Mouse (Mus musculus): ENCODE results near the gene Trh. TPM values are rescaled to one million over a fixed set of nuclear protein-coding genes. Genes with fewer than 3 reads are reported as not detected.

Trh gene
- 1.8 and 2.8 TPM in 2 replicates for polyA plus RNA-seq (2015; fragmentation: Nextera tagmentation; extraction: Ambion mirVana)

DNA sequence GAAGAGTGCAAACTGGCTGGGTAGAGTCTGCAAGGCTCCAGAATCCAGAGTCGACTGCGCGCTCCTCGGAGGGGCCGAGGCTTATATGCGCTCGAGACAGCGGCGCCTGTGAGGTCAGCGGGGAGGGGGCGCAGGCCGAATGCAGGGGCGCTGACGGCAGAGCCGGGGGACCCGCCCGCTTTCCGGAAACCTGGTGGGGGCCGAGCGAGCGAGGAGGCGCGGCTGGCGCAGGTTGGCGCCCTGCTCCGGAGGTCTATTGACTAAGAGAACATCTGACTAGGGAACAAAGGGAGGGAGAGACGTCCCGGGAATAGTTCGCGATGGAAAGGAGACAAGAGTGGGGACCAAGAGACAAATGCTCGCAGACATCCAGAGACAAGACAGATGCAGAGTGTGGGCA, at the start of gene Trh:
Gene Trh, minus strand, starts transcription at position 60 of the 400 bp plus-strand sequence.
- Histone ChIP-seq H3K4me1 (replicated peaks) (peaks cover 5% of the 10 kb centered on the region; the same call in 1 of the 2 replicates), H3K9ac (peak within 1 kb of the TSS; percentile 63), H3K27me3 (peaks cover 42% of the 10 kb centered on the region), H3K4me3 (peak within 1 kb of the TSS; percentile 40), H3K36me3 (no peaks in the 10 kb centered on the region), H3K4me2 (peak within 1 kb of the TSS; percentile 67), H3K9me3 (no peaks in the 10 kb centered on the region), H3K27ac (no peak within 1 kb of the TSS)
- WGBS: under 1% methylated on average over 31 of the region's 31 CpGs
- ATAC-seq (ENCODE audit: low FRiP score): no peak

DNA sequence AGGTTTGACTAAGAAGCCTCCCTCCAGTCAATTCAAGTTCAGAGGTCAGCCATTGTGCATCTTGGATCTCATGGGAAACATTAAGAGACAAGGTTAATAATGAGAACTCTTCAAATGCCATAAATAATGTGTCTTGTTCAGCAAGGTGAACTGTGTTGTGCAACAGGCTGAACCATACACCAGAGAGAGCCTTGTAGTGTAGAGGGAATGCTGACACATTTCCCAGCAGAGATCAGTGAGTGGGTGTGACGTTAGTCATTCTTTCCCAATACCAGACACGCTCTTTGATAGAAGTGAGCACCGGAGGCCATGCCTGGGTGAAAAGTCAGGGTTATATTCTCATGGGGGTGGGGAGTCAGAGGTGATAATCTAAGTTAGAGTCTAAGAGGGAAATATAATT, 46.4 kb upstream of the Trh start:
- no peaks in the 10 kb centered on the region for H3K36me3 ChIP-seq
- H3K4me2 ChIP-seq: no peak overlapping the region
- no peak for ATAC-seq (ENCODE audit: low FRiP score)
- no peaks in the 10 kb centered on the region for H3K9me3 ChIP-seq
- no peak overlapping the region for H3K9ac ChIP-seq
- H3K4me3 ChIP-seq: no peak overlapping the region
- H3K27ac ChIP-seq: no peak overlapping the region
- WGBS: 81% methylated on average over 3 of the region's 3 CpGs
- H3K4me1 ChIP-seq (replicated peaks): no peaks in the 10 kb centered on the region
- H3K27me3 ChIP-seq: no peaks in the 10 kb centered on the region

DNA sequence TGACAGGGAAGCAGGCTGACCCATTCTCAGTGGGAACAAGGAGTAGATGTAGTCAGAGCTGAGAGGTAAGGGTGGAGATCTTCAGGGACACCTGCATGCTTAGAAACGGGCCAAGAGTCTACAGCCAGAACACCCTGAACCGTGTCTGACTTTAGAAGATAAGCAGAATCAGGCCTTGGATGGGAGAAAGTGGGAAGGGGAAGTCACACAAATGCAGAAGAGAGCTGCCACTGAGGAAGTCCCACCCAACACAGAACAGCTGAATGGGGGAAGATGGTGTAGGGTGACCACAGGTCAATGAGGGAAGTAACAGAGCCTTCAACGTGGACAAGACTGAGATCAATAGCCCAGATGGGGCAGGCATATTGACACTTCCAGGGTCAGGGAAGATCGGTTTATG, 42.4 kb upstream of the Trh start:
- Histone ChIP-seq H3K27me3 (no peaks in the 10 kb centered on the region), H3K27ac (no peak overlapping the region), H3K36me3 (no peaks in the 10 kb centered on the region), H3K9me3 (no peaks in the 10 kb centered on the region), H3K4me2 (no peak overlapping the region), H3K4me1 (replicated peaks) (no peaks in the 10 kb centered on the region), H3K4me3 (no peak overlapping the region), H3K9ac (no peak overlapping the region)
- 55% methylated on average over 4 of the region's 4 CpGs for WGBS
- ATAC-seq (ENCODE audit: low FRiP score): no peak

GRCm38 (mm10) chr6:92286258-92286888, 41.9 kb upstream of the Trh start:
- H3K4me3 ChIP-seq: no peak overlapping the region
- H3K9me3 ChIP-seq: no peaks in the 10 kb centered on the region
- 33% methylated on average over 4 of the region's 4 CpGs for WGBS
- H3K27me3 ChIP-seq: no peaks in the 10 kb centered on the region
- H3K4me2 ChIP-seq: no peak overlapping the region
- H3K27ac ChIP-seq: no peak overlapping the region
- ATAC-seq (ENCODE audit: low FRiP score): no peak; the same call in 1 of the 2 replicates
- no peaks in the 10 kb centered on the region for H3K36me3 ChIP-seq
- no peaks in the 10 kb centered on the region for H3K4me1 ChIP-seq (replicated peaks)
- no peak overlapping the region for H3K9ac ChIP-seq

DNA sequence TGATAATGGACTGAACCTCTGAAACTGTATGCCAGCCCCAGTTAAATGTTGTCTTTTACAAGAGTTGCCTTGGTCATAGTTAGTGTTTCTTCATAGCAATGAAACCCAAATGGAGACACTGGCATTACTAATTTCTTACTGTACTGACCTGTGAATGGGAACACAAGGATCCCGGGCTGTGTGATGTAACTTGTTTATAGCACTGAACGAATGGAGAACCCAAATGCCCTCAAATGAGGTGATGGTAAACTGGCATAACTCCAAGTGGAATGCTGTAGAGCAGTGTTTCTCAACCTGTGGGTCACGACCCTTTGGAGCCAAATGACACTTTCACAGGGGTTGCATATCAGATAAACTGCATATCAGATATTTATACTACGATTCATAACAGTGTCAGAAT, 41.1 kb upstream of the Trh start:
- no peak overlapping the region for H3K4me2 ChIP-seq
- H3K4me3 ChIP-seq: no peak overlapping the region
- H3K36me3 ChIP-seq: no peaks in the 10 kb centered on the region
- H3K4me1 ChIP-seq (replicated peaks): no peaks in the 10 kb centered on the region
- H3K27me3 ChIP-seq: no peaks in the 10 kb centered on the region
- no peak overlapping the region for H3K9ac ChIP-seq
- H3K9me3 ChIP-seq: no peaks in the 10 kb centered on the region
- ATAC-seq (ENCODE audit: low FRiP score): no peak
- WGBS: 81% methylated on average over 4 of the region's 4 CpGs
- H3K27ac ChIP-seq: no peak overlapping the region

DNA sequence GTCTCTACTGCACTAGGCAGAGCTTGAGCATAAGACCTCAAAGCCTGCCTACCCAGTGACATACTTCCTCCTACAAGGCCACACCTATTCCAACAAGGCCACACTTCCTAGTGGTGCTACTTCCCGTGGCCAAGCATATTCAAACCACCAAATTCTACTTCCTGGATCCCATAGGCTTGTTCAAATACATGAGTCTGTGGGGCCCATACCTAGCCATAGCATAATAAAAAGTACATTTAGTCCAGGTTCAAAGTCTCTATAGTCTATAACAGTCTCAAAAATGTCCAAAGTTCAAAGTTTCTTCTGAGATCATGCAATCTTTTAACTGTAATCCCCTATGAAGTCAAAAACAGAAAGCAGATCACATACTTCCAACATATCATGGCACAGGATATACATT, 32.7 kb upstream of the Trh start:
- Histone ChIP-seq H3K9me3 (no peaks in the 10 kb centered on the region), H3K4me3 (no peak overlapping the region), H3K4me1 (replicated peaks) (0 out of 2 replicates have a peak, but pooled peaks cover 3% of the 10 kb centered on the region), H3K36me3 (no peaks in the 10 kb centered on the region), H3K4me2 (no peak overlapping the region), H3K27ac (no peak overlapping the region), H3K27me3 (no peaks in the 10 kb centered on the region), H3K9ac (no peak overlapping the region)
- 67% methylated on average over 1 of the region's 1 CpGs for WGBS
- no peak for ATAC-seq (ENCODE audit: low FRiP score)

DNA sequence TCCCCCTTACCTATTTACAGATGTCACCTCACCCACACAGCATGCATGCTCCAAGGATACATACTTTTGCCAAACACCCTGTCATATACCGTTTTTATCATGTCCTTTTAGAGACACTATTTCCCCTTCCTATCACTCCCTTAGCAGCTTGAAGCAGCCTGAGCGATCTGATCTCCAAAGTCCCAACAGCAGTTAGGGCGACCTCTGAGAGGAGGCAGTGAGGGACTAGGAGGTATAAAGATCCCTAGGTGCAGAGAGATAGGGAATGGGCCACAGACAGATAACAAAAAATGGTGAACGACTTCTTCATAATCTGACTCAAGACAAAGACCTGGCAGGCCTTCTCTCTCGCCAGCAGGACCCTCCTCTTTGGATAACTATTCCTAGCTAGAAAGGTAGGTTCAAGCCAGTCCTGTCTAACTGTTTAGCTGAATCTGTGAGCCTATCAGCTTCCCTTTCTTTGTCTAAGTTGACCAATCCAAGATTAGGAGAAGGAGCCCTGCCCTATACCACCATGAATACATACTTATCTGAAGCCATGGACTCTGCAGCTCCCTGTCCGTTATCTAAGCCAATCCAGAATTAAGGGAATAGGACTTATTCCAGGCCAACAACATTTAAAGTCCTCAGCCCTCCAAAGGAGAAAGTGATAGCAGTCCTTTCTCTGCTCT, 29.3 kb upstream of the Trh start:
- Histone ChIP-seq H3K4me1 (replicated peaks) (0 out of 2 replicates have a peak, but pooled peaks cover 3% of the 10 kb centered on the region), H3K9ac (no peak overlapping the region), H3K9me3 (no peaks in the 10 kb centered on the region), H3K27me3 (no peaks in the 10 kb centered on the region), H3K4me2 (no peak overlapping the region), H3K36me3 (no peaks in the 10 kb centered on the region), H3K27ac (no peak overlapping the region), H3K4me3 (no peak overlapping the region)
- no peak for ATAC-seq (ENCODE audit: low FRiP score)
- 82% methylated on average over 6 of the region's 6 CpGs for WGBS

DNA sequence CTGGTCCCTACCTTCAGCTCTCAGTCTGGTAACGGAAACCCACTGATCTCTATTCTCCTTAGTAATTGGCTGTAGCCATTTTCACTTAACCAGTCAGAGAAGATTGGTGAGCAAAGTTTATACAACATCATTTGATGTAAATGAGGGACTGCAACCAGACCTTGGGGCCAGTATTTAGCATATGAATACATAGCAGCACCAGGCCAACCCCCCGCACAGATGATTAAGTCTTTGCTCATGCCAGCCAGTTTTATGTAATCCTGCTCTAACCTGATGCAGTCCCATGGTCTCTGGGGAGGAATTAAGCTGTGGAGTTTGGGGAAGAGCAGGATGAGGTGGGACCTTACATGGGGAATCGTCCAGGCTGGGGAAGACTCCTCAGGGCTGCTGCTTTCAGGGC, 28.2 kb upstream of the Trh start:
- no peak overlapping the region for H3K4me2 ChIP-seq
- H3K27me3 ChIP-seq: no peaks in the 10 kb centered on the region
- no peak overlapping the region for H3K4me3 ChIP-seq
- no peak overlapping the region for H3K27ac ChIP-seq
- no peaks in the 10 kb centered on the region for H3K9me3 ChIP-seq
- H3K9ac ChIP-seq: no peak overlapping the region
- 52% methylated on average over 3 of the region's 3 CpGs for WGBS
- H3K4me1 ChIP-seq (replicated peaks): 0 out of 2 replicates have a peak, but pooled peaks cover 3% of the 10 kb centered on the region
- no peak for ATAC-seq (ENCODE audit: low FRiP score)
- no peaks in the 10 kb centered on the region for H3K36me3 ChIP-seq

GRCm38 (mm10) chr6:92269019-92269418, 24.6 kb upstream of the Trh start:
- Histone ChIP-seq H3K9ac (no peak overlapping the region), H3K27ac (no peak overlapping the region), H3K36me3 (no peaks in the 10 kb centered on the region), H3K27me3 (no peaks in the 10 kb centered on the region), H3K4me2 (no peak overlapping the region), H3K4me3 (no peak overlapping the region), H3K9me3 (no peaks in the 10 kb centered on the region), H3K4me1 (replicated peaks) (0 out of 2 replicates have a peak, but pooled peaks cover 3% of the 10 kb centered on the region)
- 14% methylated on average over 4 of the region's 4 CpGs for WGBS
- peak; percentile 46; the same call in 1 of the 2 replicates for ATAC-seq (ENCODE audit: low FRiP score)

GRCm38 (mm10) chr6:92268001-92268400, 23.6 kb upstream of the Trh start:
- Histone ChIP-seq H3K27ac (no peak overlapping the region), H3K4me1 (replicated peaks) (0 out of 2 replicates have a peak, but pooled peaks cover 3% of the 10 kb centered on the region), H3K27me3 (no peaks in the 10 kb centered on the region), H3K4me3 (no peak overlapping the region), H3K9me3 (no peaks in the 10 kb centered on the region), H3K4me2 (no peak overlapping the region), H3K9ac (no peak overlapping the region), H3K36me3 (no peaks in the 10 kb centered on the region)
- no peak for ATAC-seq (ENCODE audit: low FRiP score)
- WGBS: 68% methylated on average over 1 of the region's 1 CpGs

DNA sequence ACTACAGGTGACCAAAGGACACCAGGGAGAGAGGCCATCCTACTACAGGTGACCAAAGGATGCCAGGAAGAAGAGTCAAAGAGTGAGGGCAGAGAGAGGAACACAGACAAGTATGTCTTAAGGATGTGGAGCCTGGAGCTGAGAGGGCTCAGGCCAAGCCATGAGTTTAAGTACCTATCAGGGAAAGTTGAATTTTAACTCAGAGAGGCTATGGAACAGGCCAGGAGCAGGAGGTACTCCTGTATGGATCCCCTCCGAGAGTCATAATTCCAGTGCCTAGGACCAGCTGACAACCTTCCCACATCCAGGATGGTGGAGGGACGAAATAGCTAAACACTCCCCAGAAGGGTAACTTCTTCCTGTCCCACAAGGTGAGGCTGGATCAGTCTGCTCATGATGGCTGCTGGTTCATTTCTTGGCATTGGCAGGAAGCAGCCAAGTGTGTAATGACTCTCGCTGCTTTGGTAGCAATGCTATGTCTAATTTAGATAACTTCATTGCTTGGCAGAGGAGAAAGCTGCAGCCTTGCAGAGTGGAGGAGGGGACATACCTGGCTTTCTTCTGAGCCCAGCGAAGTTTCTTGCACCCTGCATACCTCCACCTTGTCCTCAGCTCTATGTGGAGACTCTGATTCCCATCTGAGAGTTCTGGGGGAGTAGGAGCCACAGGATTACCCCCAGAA, 16.9 kb upstream of the Trh start:
- Histone ChIP-seq H3K36me3 (no peaks in the 10 kb centered on the region), H3K27me3 (no peaks in the 10 kb centered on the region), H3K4me3 (no peak overlapping the region), H3K4me2 (no peak overlapping the region), H3K27ac (no peak overlapping the region), H3K9ac (no peak overlapping the region), H3K9me3 (no peaks in the 10 kb centered on the region), H3K4me1 (replicated peaks) (no peaks in the 10 kb centered on the region)
- no peak for ATAC-seq (ENCODE audit: low FRiP score)
- WGBS: 75% methylated on average over 4 of the region's 4 CpGs

DNA sequence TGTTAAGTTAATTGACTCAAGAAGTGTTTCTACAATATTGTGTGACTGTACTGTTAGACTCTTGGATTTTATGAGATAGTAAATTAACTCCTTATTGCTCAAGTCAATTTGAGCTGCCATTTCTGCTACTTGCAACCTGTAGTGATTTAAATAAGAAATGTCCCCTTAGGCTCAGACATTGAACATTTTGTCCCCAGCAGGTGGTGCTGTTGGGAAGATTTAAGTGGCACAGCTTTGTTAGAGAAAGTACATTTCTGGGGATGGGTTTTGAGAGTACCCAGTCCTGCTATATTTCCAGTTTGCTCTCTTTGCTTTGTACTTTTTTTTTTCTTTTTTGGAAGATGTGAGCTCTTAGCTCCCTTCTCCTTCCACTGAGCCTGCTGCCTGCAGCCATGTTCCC, 10.9 kb upstream of the Trh start:
- H3K36me3 ChIP-seq: no peaks in the 10 kb centered on the region
- H3K4me1 ChIP-seq (replicated peaks): no peaks in the 10 kb centered on the region; the same call in 1 of the 2 replicates
- no peak overlapping the region for H3K4me2 ChIP-seq
- no peaks in the 10 kb centered on the region for H3K27me3 ChIP-seq
- peaks cover 6% of the 10 kb centered on the region for H3K9me3 ChIP-seq
- no peak for ATAC-seq (ENCODE audit: low FRiP score)
- no peak overlapping the region for H3K27ac ChIP-seq
- H3K9ac ChIP-seq: no peak overlapping the region
- no peak overlapping the region for H3K4me3 ChIP-seq
